Mouse (Mus musculus) kidney, postnatal 25 days (tissue): ENCODE results near the gene Cyb561d2.
A peak's percentile ranks its signal among the peaks of the same experiment; 100 is the strongest.

Experiments used
- DNase-seq, 2 experiments: peaks; one replicate each; pipeline ENCODE4 v3.0.0; 2021; ENCODE audit warnings: mixed read lengths in 2 of 2

Cyb561d2 gene

DNA sequence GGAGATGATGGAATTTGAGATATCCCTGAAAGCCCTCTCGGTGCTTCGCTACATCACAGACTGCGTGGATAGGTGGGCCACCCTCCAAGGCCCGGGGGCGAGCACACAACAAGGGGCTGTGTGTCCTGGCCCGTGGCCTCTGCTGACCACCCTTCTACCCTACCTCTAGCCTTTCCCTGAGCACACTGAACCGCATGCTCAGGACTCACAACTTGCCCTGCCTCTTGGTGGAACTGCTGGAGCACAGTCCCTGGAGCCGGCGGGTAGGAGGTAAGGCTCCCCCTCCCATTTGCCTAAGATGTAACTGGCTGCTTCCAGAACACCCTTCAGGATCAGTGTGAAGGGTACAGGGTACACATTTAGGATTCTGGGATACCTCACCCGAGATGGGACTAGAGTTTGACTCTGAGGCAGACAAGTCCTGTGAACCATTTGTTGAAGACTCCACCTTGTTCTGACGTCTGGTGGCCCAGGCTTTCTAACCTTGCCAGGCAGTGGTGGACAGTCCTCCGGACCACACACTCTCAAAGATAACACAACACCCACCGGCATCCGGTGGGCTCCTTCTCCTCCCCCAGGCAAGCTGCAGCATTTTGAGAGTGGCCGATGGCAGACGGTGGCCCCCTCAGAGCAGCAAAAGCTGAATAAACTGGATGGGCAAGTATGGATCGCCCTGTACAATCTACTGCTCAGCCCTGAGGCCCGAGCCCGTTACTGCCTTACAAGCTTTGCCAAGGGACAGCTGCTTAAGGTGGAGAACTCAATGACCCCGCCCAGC lies 7.5 kb upstream of the Cyb561d2 start:
- DNase-seq: peak in 1 of 2 experiments; percentile 50

- peak in 1 of 2 experiments; percentile 46 for DNase-seq
These were observed 6.8 kb upstream of the Cyb561d2 start for GRCm38 (mm10) chr9:107548820-107549219.

DNA sequence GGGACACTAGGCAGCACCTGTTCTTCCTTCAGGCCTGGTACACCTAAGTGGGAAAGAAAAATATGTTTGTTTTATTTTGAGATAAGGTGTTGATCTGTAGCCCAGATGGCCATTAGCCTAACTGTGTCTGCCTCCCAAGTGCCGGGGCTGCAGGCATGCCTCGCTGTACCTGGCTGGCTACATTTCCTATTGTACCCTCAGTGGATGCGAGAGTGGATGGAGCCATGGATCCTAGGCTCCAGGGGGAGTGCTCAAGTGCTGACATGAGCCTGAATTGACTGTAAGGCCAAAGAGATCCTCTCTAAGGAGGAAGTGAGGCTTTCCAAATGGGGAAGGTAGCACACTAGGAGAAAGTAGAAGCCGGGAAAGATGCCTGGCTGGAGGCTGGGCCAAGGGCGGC lies 6.0 kb upstream of the Cyb561d2 start:
- peak in 1 of 2 experiments; percentile 40 for DNase-seq

- DNase-seq: peak; percentile 98
These were observed 5.0 kb upstream of the Cyb561d2 start, which contains the start of gene Zmynd10 for GRCm38 (mm10) chr9:107547026-107547425. Gene Zmynd10, plus strand, starts transcription at chr9:107547298.

DNA sequence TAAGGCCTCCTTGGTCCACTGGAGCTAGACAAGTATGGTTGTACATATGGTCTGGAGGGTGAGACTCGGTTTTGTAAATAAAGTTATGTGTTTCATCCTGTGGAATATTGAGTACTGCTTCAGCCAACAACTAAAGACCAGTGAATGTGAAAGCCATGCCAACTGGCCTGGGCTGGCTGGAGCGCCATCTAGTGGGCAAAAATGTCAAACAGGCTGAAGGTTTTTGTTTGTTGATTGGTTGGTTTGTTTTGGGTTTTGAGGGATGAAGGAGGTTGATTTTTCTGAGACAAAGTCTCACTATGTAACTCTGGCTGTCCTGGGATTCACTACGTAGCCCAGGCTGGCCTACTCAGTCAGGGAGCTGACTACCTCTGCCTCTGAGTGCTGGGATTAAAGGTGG lies 3.6 kb upstream of the Cyb561d2 start:
- DNase-seq: peak; percentile 80 to 89

DNA sequence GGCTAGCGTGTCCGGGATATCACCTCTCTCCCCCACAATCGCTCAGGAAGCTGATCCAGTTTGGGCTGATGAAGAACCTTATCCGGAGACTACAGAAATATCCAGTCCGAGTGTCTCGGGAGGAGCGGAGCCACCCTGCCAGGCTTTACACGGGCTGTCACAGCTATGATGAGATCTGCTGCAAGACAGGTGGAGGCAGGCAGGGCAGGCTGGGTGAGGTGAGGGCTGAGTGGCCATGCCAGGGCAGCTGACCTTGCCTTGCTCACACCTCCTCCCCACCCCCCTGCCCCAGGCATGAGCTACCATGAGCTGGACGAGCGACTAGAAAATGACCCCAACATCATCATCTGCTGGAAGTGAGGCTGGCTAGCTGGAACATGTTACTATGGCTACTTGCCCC lies 3.2 kb upstream of the Cyb561d2 start:
- DNase-seq: peak in 1 of 2 experiments; percentile 56

DNA sequence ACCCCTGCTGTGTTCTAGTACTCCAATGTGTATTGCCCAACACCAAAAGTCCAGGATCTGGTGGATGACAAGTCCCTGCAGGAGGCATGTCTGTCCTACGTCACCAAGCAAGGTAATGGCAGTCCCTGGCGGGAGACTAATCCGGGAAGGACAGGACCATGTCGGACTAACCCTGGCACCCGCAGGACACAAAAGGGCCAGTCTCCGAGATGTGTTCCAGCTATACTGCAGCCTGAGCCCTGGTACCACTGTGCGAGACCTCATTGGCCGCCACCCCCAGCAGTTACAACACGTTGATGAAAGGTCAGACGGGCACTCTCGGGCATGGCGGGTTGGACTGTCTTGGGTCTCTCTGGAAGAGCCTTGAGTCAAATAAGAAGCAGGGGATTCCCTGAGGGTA lies 2.7 kb upstream of the Cyb561d2 start:
- DNase-seq: peak in 1 of 2 experiments; percentile 59

- no peak for DNase-seq
These were observed 2.3 kb upstream of the Cyb561d2 start for GRCm38 (mm10) chr9:107544196-107544700.

GRCm38 (mm10) chr9:107543299-107543698 lies 1.3 kb upstream of the Cyb561d2 start:
- DNase-seq: no peak

GRCm38 (mm10) chr9:107542721-107543120 lies 728 bp upstream of the Cyb561d2 start:
- DNase-seq: no peak

- DNase-seq: no peak
These were observed 326 bp upstream of the Cyb561d2 start for GRCm38 (mm10) chr9:107542352-107542686.

DNA sequence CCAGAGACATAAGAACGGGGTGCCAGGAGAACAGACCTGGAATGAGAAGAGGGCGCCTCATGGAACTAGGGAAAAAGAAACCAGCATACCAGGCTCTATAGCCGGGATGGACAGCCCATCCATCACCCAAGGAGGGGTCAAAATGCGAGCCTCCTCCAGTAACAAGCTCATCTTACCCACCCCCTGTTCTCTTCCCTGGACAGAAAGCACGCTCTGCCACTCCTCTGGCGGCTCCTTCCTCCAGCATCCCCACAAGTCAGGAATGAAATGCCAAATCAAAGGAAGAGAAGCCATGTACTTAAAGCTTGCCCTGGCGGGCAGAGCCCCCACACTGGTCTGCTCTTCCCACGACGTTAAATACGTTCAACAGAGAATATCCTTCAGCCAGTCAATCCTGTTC lies 988 bp downstream of the Cyb561d2 start:
- no peak for DNase-seq

DNA sequence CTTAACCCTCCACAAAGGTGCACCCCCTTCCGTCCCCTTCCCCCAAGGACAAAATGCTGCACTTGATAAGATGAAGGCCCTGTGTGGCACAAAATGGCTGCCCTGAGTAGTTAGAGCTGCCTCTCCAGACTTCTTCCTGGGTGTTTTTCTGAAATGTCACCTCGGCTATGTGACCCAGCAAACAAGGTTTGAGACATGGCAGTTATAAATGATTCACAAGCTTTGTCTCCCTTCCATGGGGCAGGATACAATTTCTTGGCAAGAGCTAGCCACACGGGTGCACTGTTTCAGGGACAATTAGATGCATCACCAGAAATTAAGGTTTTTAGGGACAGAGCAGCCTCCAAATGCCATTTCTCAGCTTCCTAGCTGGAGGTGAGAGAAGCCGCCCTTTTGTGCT lies 1.6 kb downstream of the Cyb561d2 start:
- DNase-seq: no peak

- no peak for DNase-seq
These were observed 2.1 kb downstream of the Cyb561d2 start for GRCm38 (mm10) chr9:107539940-107540339.

GRCm38 (mm10) chr9:107538711-107539110 lies 3.3 kb downstream of the Cyb561d2 start:
- DNase-seq: no peak

- DNase-seq: no peak
These were observed 3.8 kb downstream of the Cyb561d2 start for GRCm38 (mm10) chr9:107538231-107538630.

GRCm38 (mm10) chr9:107534408-107535202 lies 7.4 kb downstream of the Cyb561d2 start:
- DNase-seq: peak; percentile 24 to 59

DNA sequence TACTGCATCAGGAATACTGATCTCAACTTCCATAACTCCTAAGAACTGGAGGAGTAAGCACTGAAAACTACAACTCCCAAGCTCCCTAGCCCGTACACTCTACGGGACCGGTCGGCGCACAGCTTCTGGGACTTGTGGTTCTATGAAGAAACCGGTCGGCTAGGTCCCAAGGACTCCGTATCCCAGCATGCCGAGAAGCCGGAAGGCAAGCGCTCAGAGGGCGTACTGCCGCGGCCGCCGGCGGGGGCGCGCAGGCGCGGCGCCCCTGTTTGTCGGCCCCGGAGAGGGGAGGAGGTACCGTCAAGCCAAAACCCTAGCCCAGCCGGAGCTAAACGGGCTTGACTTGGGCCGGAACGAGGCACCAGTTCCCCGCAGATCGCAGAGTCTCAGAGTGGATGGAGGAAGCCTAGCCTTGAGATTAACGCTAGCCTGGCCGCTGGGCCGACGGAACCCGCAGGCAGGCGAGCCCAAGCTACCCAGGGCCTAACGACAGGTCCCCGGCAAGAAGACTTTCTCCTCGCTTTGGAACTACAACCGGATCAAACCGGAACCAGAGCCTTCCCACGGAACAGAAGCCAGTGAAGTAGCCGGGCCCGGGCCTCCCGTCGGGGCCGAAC lies 8.1 kb downstream of the Cyb561d2 start, which contains the start of gene Tmem115:
TSS of gene Tmem115 (plus strand) at position 155 of the 617 bp plus-strand sequence.
- DNase-seq: peak; percentile 92 to 98

GRCm38 (mm10) chr9:107526198-107527026 lies 15.6 kb downstream of the Cyb561d2 start:
- DNase-seq: peak; percentile 85 to 86

- no peak for DNase-seq
These were observed 19.6 kb downstream of the Cyb561d2 start for GRCm38 (mm10) chr9:107522400-107522711.

DNA sequence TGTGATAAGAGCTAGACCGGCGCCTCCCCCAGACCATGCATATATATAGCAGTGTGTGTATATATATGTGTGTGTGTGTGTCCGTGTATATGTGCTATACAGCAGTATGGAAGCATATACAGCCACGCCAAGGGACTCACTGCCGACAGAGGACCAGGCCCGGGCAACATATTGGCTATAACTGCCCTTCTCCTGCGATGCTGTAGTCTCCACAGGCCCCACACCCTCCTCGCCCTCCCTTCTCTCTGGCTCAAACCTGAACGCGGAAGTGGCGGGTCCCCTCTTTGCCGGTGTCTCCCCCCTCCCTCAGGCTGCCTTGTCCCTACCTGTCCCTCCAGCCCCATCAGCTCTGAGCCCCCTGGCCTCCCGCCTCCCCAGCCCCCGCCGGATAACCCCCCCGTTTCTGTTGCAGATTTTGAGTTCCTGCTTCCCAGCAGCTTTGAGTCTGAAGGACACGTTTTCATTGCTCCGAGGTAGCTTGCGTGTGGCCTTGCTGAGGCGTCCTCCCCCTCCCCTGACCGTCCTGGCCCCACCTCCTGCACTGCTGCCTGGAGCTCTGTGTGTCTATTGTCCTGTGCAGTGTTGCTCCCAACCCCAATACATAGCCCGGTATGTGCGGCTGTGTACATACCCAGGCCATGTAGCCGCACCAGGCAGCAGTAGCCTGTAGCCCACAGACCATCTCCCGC lies 20.1 kb downstream of the Cyb561d2 start:
- DNase-seq: no peak

DNA sequence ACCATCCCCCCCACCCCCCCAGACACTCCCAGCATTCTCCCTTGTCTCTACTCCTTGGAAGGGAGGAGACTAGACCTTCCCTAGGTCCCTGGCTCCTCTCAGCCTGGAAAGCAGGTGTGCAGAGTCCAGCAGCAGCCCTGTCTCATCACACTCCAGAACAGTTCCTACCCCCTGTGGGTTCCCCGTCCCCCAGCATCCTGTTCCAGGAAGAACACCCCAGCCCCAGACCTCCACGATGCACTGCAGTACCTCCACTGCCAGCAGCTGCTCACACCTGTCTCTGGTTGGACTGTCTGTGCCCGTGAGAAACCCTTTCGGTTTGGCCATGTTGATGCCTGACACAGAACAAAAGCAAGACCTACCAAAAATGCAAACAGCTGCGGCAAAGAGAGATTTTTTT lies 20.8 kb downstream of the Cyb561d2 start:
- no peak for DNase-seq
